Mouse (Mus musculus): ENCODE data around the gene Chd1l.

Chd1l gene

DNA sequence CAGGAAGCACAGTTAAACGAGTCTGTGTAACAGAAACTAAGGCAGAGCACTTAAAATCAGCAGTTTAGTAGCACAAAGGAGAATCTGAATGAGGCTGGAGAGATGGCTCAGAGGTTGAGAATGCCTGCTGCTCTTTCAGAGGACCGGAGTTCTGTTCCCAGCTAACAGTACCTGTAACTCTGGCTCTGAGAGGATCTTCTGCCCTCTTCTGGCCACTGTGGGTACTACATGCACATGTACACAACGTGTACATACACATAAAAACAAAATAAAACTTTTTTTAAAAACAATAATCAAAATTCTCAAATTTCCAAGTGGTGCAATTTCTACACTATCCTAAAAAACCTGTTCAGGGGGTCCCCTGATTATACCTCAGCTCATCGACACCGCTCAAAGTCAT, 85.2 kb downstream of the Chd1l start:
- no peak for DNase-seq (ENCODE audit: low spot score)

DNA sequence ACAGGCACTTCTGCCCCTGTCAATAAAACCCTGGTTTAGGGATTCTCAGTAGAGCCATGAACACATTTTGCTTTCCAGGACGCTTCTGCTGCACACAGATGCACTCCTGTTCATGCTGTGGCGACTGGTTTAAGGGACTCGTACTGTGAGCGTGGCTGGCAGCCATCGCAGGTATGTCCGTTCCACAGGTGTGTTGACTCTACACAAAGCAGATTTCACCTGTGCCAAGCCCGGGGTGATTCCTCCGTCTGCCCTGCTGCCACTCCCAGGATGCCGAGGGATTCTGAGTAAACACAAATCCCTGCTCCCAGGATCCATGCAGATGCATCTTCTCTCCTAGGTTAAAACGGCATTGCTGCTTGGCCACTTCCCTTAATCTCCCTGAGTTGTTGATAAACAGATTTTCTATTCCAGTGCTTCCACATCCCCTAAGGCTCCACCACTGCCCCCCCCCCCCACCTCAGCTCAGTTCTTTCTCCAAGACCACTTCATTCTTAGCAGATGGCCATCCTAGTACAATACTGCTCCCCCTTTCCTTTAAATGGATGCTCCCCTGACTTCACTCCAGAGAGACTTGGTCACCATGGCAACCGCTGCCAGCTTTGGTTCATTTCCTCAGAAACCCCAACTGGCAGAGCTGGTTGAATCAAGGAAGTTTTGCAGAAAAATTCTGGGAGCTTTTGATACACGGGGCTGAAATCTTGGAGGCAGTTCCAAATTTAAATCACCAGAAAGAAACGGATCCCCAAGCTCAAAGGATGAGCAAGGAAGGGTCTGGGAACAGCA, 87.9 kb downstream of the Chd1l start:
- no peak for DNase-seq (ENCODE audit: low spot score)

DNA sequence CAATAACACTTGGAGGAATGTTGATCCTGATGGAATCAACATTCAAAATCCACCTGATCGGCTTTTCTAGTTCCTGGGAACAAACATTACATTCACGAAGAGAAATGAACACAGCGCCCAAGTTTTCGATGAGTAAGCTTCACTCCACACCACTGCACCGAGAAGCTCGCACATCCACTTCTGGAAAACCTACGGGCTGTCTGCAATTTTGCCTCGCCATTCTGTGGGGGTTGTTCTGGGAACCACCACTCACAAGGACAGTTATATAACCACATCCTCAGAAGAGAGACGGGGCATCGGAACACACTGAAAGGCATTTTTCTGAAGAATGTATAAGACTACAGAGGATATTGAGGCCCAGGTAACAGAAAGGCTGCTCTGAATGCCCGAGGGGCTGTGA, 90.1 kb downstream of the Chd1l start:
- DNase-seq (ENCODE audit: low spot score) = no peak

DNA sequence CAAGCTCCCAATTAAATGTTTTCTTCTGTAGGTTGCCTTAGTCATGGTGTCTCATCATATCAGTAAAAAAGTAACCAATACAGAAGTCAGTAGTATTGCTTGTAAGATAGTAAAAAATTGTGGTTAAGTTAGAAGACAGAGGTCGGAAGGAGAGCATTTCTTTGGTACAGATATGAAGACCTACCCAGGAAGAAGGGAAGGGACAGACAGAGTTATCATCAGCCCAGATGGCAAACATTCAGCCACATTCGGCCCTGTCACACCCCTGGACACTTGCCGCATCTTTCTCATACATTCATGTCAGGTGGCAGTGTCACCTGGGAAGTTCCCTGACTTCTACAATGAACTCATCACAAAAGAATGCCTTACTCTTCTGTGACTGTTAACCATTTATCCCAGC, 97.7 kb downstream of the Chd1l start:
- no peak for DNase-seq (ENCODE audit: low spot score)

Measured in urinary bladder, postnatal 10 days (tissue).